Mouse (Mus musculus): Measurements from ENCODE around the gene Tomm34.

DNA sequence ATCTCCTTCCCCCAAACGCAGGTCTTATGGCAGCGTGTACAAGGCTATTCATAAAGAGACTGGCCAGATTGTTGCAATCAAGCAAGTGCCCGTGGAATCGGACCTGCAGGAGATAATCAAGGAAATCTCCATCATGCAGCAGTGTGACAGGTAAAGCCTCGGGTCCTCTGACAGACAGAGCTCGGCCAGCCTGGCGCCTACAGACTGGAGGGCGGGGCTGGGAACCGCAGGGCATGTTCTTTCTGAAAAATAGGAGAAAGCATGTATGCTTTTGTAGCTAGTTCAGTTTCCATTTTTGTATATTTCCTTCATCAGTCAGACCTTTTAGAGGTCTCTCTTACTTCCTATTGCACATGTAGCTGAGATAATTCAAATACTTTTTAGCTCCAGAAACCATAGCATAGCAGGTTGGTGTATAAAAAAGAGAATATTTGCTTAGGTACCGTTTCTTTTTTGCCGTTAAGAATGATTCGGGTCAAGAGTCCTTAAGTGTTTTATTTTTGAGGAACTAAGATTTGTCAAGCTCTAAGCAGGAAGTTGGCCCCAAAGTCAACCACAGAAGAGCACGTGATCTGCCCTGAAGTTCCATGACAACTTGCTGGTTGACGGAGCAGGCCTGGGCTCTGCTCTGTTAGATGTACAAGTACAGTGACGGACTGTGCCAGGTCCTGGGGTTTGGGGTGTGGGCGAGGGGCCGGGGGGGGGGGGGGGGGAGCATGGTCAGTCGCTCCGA is 12.8 kb upstream of the Tomm34 start:
- TF ChIP-seq POLR2A (IDR thresholded peaks at IDR 0.05; ENCODE audit: borderline replicate concordance, extremely low read depth, low read depth, low read length) (0 out of 2 replicates have a peak, but pooled peaks have one; percentile 15), CTCF (IDR thresholded peaks at IDR 0.05; ENCODE audit: insufficient read depth, low read length) (no peak)
